Mouse (Mus musculus) hindbrain, embryonic 10.5 days (tissue): Measurements from ENCODE around the gene Pbx2. TPM values are rescaled to one million over a fixed set of nuclear protein-coding genes. Genes with fewer than 3 reads are reported as not detected.

Source experiments
- DNase-seq: peaks from one replicate; pipeline ENCODE4 v3.0.0-alpha.2; 2017; ENCODE audit warnings: low spot score
- H3K27ac ChIP-seq: fragments of 300-500 bp; sonication (generic); 2 replicates; pipeline ENCODE4 v1.5.1; 2016; ENCODE audit warnings: mild to moderate bottlenecking, moderate library complexity
- H3K27me3 ChIP-seq: fragments of 300-500 bp; sonication (generic); 2 replicates; pipeline ENCODE4 v1.6.1; 2016; ENCODE audit warnings: mild to moderate bottlenecking; ENCODE audit not compliant: poor library complexity, insufficient read depth, severe bottlenecking
- H3K36me3 ChIP-seq: fragments of 300-500 bp; sonication (generic); 2 replicates; pipeline ENCODE4 v1.6.1; 2016; ENCODE audit warnings: mild to moderate bottlenecking, moderate library complexity
- H3K4me1 ChIP-seq: fragments of 300-500 bp; sonication (generic); replicated peaks from 2 replicates; pipeline ENCODE4 v1.6.1; 2016; ENCODE audit warnings: mild to moderate bottlenecking
- H3K4me3 ChIP-seq: fragments of 300-500 bp; sonication (generic); 2 replicates; pipeline ENCODE4 v1.5.1; 2016; ENCODE audit warnings: mild to moderate bottlenecking, moderate library complexity
- H3K9me3 ChIP-seq: fragments of 300-500 bp; sonication (generic); 2 replicates; pipeline ENCODE4 v1.6.1; 2016; ENCODE audit warnings: mild to moderate bottlenecking, moderate library complexity
- WGBS: fragments of 180-500 bp; shearing (Covaris S2); methylation state at CpG from one replicate; pipeline ENCODE4 v1.1.7; 2016; 5-methylcytosine and 5-hydroxymethylcytosine counted together
- polyA plus RNA-seq: library from polyadenylated mRNA; unstranded; fragments of >200 nt; fragmentation: Nextera tagmentation; extraction: Ambion mirVana; gene quantifications from 2 replicates; pipeline ENCODE4 v1.2.1, GENCODE M21; 2016

The Pbx2 gene
- polyA plus RNA-seq, 1 experiment from 2014 or later: 17.7 TPM

DNA sequence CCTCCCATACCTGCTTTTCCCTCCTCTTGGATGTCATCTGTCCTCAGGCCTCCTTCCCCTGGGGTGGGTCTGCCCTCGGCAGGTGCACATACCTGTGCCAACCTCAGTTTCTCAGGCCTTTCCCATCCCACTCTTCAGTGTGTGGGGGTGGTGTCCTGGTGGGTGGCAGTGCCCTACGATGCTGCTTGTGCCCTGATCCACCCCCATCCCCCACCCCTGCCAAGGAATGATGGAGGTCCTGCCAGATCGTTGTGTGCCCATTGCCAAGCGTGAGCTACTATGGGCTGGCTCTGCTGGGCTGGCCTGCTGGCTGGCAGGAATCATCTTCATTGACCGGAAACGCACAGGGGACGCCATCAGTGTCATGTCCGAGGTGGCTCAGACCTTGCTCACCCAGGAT, 20.0 kb downstream of the Pbx2 start:
- Histone ChIP-seq H3K4me3 (no peak overlapping the region), H3K27ac (no peak overlapping the region), H3K27me3 (no peaks in the 10 kb centered on the region), H3K36me3 (peaks cover 80% of the 10 kb centered on the region), H3K4me1 (peaks cover 44% of the 10 kb centered on the region), H3K9me3 (no peaks in the 10 kb centered on the region)
- DNase-seq: no peak
- WGBS: 96% methylated on average over 8 of the region's 8 CpGs

- Histone ChIP-seq H3K4me3 (no peak overlapping the region), H3K4me1 (peaks cover 35% of the 10 kb centered on the region), H3K36me3 (peaks cover 84% of the 10 kb centered on the region), H3K27me3 (no peaks in the 10 kb centered on the region), H3K9me3 (no peaks in the 10 kb centered on the region), H3K27ac (no peak overlapping the region)
- 88% methylated on average over 11 of the region's 11 CpGs for WGBS
- no peak for DNase-seq
Observed at GRCm38 (mm10) chr17:34613054-34613645, 22.1 kb downstream of the Pbx2 start.

- H3K4me3 ChIP-seq: no peak overlapping the region
- H3K4me1 ChIP-seq: peaks cover 28% of the 10 kb centered on the region
- DNase-seq: no peak
- peaks cover 77% of the 10 kb centered on the region for H3K36me3 ChIP-seq
- no peak overlapping the region for H3K27ac ChIP-seq
- WGBS: 89% methylated on average over 10 of the region's 10 CpGs
- H3K27me3 ChIP-seq: no peaks in the 10 kb centered on the region
- H3K9me3 ChIP-seq: no peaks in the 10 kb centered on the region
Observed at GRCm38 (mm10) chr17:34613830-34614229, 22.8 kb downstream of the Pbx2 start.

DNA sequence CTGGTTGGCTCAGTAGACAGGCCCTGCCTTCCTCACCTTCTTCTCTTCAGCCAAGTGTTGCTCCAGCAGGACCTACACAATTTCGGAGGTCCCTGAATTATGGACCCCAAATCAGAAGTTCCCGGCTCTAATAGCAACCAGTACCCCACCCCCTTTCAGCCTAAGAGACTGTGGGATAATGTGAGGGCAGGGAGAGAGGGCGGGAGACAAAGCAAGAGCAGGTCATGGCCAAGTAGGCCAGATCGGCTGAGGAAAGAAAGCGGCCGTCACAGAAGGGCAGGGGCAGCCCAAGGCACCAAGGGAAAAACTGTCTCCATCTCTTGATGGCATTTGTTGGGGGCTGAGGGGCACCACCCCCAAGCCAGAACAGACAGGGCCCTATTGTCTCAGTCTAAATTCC, 24.8 kb downstream of the Pbx2 start, which contains the start of gene Egfl8:
TSS of gene Egfl8 (minus strand) at position 101 of the 400 bp plus-strand sequence.
- Histone ChIP-seq H3K27me3 (no peaks in the 10 kb centered on the region), H3K36me3 (peaks cover 66% of the 10 kb centered on the region), H3K9me3 (no peaks in the 10 kb centered on the region), H3K4me1 (peaks cover 28% of the 10 kb centered on the region), H3K4me3 (peak within 1 kb of the TSS; percentile 9; the same call in 1 of the 2 replicates), H3K27ac (peak within 1 kb of the TSS; percentile 73)
- DNase-seq: no peak
- 44% methylated on average over 6 of the region's 6 CpGs for WGBS

DNA sequence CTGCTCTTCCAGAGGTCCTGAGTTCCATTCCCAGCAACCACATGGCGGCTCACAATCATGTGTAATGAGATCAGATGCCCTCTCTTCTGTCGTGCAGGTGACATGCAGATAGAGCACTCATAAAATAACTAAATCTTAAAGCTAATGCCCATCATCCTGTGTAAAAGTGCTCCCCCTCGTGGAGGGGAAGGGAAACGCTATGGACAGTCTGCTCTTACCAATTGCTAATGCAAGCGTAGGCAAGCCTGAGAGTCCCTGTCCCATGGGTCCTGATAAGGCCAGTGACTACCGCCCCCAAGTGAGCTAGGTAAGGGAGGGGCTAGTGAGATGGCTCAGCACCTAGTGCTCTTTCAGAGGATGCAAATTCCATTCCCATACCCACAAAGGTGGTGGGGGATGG, 27.9 kb downstream of the Pbx2 start:
- WGBS: 15% methylated on average over 6 of the region's 6 CpGs
- Histone ChIP-seq H3K4me1 (peaks cover 28% of the 10 kb centered on the region), H3K4me3 (no peak overlapping the region), H3K9me3 (no peaks in the 10 kb centered on the region), H3K27me3 (no peaks in the 10 kb centered on the region), H3K27ac (no peak overlapping the region), H3K36me3 (peaks cover 59% of the 10 kb centered on the region)
- peak; percentile 66 for DNase-seq

GRCm38 (mm10) chr17:34621006-34621405, 29.9 kb downstream of the Pbx2 start:
- H3K27me3 ChIP-seq: no peaks in the 10 kb centered on the region
- no peak for DNase-seq
- H3K4me1 ChIP-seq: peaks cover 14% of the 10 kb centered on the region
- peaks cover 50% of the 10 kb centered on the region for H3K36me3 ChIP-seq
- H3K4me3 ChIP-seq: no peak overlapping the region
- H3K9me3 ChIP-seq: no peaks in the 10 kb centered on the region
- WGBS: 93% methylated on average over 8 of the region's 8 CpGs
- H3K27ac ChIP-seq: no peak overlapping the region

DNA sequence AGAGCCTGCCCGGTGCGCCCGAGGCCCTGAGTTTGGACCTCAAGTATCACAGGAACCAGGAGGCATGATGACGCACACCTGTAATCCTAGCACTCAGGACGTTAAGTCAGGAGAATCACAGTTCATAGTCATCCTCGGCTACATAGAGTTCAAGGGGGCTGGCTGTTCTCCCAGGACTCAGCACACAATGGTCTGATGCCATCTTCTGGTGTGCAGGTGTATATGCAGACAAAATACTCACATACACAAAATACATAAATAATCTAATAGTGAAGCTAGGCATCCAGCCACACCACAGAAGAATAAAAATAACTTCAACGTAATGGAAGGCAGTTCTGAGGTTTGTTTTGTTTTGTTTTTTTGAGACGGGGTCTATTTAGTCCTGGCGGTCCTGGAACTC, 32.1 kb downstream of the Pbx2 start:
- Histone ChIP-seq H3K4me1 (peaks cover 25% of the 10 kb centered on the region), H3K36me3 (peaks cover 35% of the 10 kb centered on the region), H3K27me3 (no peaks in the 10 kb centered on the region), H3K27ac (no peak overlapping the region), H3K4me3 (no peak overlapping the region), H3K9me3 (no peaks in the 10 kb centered on the region)
- 88% methylated on average over 9 of the region's 9 CpGs for WGBS
- DNase-seq: no peak

DNA sequence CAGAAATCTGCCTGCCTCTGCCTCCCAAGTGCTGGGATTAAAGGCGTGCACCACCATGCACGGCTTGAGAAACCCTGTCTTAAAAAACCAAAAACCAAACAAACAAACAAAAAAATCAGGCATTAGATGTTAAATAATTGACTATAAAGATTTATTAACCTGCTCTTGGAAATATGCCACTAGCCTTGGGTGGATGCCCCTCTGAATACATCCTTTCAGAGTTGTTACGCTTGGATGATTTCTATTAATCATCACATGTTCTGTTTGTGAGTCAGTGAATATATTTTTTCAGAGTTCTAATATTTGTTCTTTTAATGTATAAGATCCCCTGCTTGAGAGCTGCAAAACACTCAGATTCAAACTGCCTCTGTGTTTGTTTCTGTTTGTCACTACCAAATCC, 33.9 kb downstream of the Pbx2 start:
- Histone ChIP-seq H3K27me3 (peaks cover 17% of the 10 kb centered on the region), H3K4me1 (peaks cover 43% of the 10 kb centered on the region), H3K36me3 (peaks cover 35% of the 10 kb centered on the region), H3K9me3 (no peaks in the 10 kb centered on the region), H3K27ac (no peak overlapping the region), H3K4me3 (no peak overlapping the region)
- WGBS: 97% methylated on average over 3 of the region's 3 CpGs
- DNase-seq: no peak

DNA sequence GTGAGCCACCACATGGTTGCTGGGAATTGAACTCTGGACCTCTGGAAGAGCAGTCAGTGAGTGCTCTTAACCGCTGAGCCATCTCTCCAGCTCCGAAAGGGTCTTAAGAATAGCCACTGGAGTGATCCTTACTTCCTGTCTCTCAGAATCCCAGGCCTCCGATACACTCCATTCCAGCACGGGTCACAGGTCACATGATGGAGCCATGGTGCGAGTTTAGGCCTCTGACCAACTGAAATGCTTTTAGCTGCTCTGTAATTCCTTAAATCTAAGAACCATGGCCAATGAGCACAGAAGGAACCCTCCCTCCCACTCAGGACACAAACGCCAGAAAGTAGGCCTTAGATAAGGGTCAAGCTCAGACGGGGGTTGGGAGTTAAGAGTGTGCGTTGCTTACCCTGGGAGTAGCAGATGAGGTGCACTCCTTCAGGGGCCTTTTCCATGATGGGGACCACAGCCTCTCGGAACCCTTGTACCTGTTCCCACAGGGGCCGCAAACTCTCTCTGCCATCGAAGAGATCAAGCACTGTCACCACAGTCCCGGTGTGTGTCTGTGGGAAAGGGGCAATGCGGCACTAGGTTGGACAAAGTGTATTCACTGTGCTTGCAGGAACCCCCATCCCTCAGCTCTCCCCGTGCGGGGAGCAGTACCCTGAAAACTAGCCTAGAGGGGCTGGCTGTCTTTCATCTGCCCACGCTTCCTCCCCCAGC, 35.2 kb downstream of the Pbx2 start:
- WGBS: 54% methylated on average over 16 of the region's 16 CpGs
- Histone ChIP-seq H3K4me3 (peak overlapping the region; percentile 83), H3K27me3 (peaks cover 30% of the 10 kb centered on the region), H3K36me3 (peaks cover 30% of the 10 kb centered on the region), H3K27ac (peak overlapping the region; percentile 92), H3K4me1 (peaks cover 55% of the 10 kb centered on the region), H3K9me3 (no peaks in the 10 kb centered on the region)
- no peak for DNase-seq

DNA sequence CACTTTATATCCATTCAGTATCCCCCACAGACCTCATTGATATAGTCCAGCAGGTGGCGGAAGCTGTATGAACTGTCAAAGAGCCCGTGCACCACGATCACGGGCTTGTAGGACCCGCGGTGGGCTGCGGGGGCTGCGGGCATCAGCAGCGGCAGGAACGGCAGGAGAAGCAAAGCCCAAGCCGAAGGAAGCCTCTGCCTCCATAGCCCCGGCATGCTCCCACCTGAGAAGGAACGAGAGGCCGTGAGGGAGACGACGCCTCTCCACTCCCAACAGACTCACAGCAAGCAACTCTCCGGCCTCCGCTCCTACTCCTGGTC, 35.7 kb downstream of the Pbx2 start:
- H3K27me3 ChIP-seq: peaks cover 35% of the 10 kb centered on the region
- peaks cover 60% of the 10 kb centered on the region for H3K4me1 ChIP-seq
- under 1% methylated on average over 18 of the region's 18 CpGs for WGBS
- peaks cover 25% of the 10 kb centered on the region for H3K36me3 ChIP-seq
- H3K27ac ChIP-seq: peak overlapping the region; percentile 92
- no peaks in the 10 kb centered on the region for H3K9me3 ChIP-seq
- H3K4me3 ChIP-seq: peak overlapping the region; percentile 83
- peak; percentile 62 for DNase-seq

DNA sequence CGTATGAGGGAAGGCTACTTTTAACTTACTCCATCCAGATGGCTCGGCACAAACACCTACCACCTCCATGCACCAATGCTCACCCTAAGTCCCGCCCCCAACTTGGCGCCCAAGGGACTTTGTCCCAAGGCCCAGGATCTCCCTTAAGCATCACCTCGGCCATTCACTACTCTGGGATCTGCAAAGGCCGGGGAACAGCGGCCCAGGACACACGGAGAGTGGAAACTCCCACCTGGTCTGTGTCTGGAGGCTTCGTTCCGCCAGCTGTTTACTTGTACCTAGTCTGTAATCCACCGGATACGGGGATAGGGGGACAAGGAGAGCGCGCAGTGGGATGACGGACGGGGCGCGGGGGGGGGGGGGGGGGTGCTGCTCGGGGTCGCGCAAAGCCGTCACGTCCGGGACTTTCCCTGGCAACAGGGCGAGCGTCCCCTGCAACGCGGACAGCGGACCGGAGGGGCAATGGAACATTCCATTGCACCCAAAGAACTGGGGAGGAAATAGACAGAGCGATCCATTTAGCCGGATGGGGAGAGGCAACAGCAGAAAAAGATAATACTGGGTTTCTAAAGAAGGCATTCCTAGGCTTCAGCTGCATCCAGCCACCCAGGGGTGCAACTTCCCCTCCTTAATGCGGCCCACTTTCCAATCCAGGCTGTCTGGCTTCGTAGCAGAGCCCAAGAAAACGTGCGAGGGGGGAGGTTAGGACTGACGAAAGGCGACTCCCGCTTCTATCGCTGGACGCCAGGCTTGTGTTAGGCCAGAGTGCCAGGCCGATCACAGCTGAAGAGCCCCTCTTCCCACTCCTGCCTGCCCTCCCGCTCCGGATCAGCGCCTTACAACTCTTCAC, 36.3 kb downstream of the Pbx2 start:
- under 1% methylated on average over 45 of the region's 45 CpGs for WGBS
- H3K9me3 ChIP-seq: no peaks in the 10 kb centered on the region
- peak overlapping the region; percentile 83 for H3K4me3 ChIP-seq
- peaks cover 66% of the 10 kb centered on the region for H3K4me1 ChIP-seq
- peaks cover 19% of the 10 kb centered on the region for H3K36me3 ChIP-seq
- H3K27me3 ChIP-seq: peaks cover 41% of the 10 kb centered on the region
- peak overlapping the region; percentile 92 for H3K27ac ChIP-seq
- peak; percentile 93 for DNase-seq

DNA sequence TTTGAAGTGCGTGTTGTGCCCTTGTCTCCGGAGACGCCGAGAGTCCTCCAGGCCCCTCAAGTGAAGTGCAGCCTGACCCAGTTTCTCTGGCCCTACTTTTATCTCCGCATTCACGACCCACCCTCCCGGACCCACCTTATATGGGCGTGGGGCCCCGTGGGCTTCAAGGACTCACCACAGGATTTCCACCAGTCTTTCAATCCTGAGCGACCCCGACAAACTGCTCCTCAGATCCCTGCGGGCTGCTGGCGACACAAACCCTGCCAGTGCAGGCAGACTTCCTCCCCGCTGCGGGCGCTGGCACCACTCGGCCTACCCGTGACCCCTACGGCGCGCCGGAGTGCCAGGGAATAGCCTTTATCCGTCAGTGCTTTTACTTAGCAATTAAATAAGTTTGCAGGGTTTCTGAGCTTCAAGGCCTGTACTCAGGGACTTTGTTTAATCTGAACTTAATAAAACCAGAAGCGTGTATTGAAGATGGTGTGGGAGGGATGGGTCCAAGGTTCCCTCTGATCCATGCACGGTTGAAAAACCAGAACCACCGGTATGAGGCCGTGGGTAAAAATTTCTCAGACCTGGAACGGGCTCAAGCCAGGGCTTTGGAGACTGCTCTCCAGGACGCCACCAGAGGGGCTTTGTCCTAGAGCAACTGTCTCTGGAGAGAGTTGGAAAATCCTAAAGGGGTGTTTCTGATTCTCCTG, 37.0 kb downstream of the Pbx2 start, which contains the start of gene Ppt2:
TSS of gene Ppt2 (minus strand) at position 568 of the 701 bp plus-strand sequence.
- Histone ChIP-seq H3K27me3 (peaks cover 48% of the 10 kb centered on the region), H3K36me3 (peaks cover 11% of the 10 kb centered on the region), H3K27ac (peak within 1 kb of the TSS; percentile 92), H3K9me3 (no peaks in the 10 kb centered on the region), H3K4me3 (peak within 1 kb of the TSS; percentile 83), H3K4me1 (peaks cover 68% of the 10 kb centered on the region)
- WGBS: 6% methylated on average over 29 of the region's 29 CpGs
- no peak for DNase-seq
